ENCODE assay signal across 8 mouse cellular contexts in genomic region chr4:22497221-22498101, GRCm38 (mm10). TPM values are rescaled to one million over a fixed set of nuclear protein-coding genes. Genes with fewer than 3 reads are reported as not detected.
DNase-seq lines count a peak whose midpoint lies in the region; ATAC-seq and TF ChIP-seq lines count a peak whose summit lies in the region.

No protein-coding gene starts in this region.

- TF ChIP-seq CTCF in forebrain, postnatal 0 days (IDR thresholded peaks at IDR 0.05; ENCODE audit: low read depth) = no peak

- WGBS in forebrain, postnatal 0 days = 4% methylated on average over 34 of the region's 34 CpGs
- WGBS in limb, embryonic 14.5 days = 1% methylated on average over 34 of the region's 34 CpGs

- DNase-seq in frontal cortex, postnatal 10 days (ENCODE audit: low spot score in 2 of 2) = peak; percentile 51 to 58
- DNase-seq in ES-E14 (ENCODE audit: low read depth, low spot score) = no peak
- peak; percentile 57 for DNase-seq in forebrain, postnatal 0 days
- DNase-seq in limb, embryonic 14.5 days (ENCODE audit: low spot score) = no peak
- DNase-seq in right cerebral cortex, adult 18-20 months = peak; percentile 62
- no peak for DNase-seq in urinary bladder, postnatal 14 days (ENCODE audit: low spot score)
- no peak for DNase-seq in c-Kit-positive CD71-positive TER-119-positive erythroid progenitor cells, embryonic 14.5 days (ENCODE audit: low spot score)

- no peak for ATAC-seq in frontal cortex, adult (ENCODE audit: low TSS enrichment)
- peak; percentile 35 for ATAC-seq in forebrain, postnatal 0 days
- ATAC-seq in limb, embryonic 14.5 days (ENCODE audit: low FRiP score, low read depth) = no peak

- H3K27me3 ChIP-seq in forebrain, postnatal 0 days (ENCODE audit: insufficient read depth, low read length) = no peaks in the 10 kb centered on the region; the same call in 1 of the 2 replicates
- peaks cover 81% of the 10 kb centered on the region for H3K27me3 ChIP-seq in limb, embryonic 14.5 days (ENCODE audit: control insufficient read depth, insufficient read depth, low read length)

- peak overlapping the region; percentile 32 to 55 for H3K4me3 ChIP-seq in ES-E14 (ENCODE audit: insufficient read depth in 1 of 2, low read depth in 1 of 2, low read length in 2 of 2, poor library complexity in 1 of 2, severe bottlenecking in 1 of 2)
- H3K4me3 ChIP-seq in forebrain, postnatal 0 days (ENCODE audit: low read depth, low read length) = peak overlapping the region; percentile 50
- peak overlapping the region; percentile 27 for H3K4me3 ChIP-seq in limb, embryonic 14.5 days (replicated peaks; ENCODE audit: low read length)

- in situ Hi-C loops in ES-E14 (cut with MboI; ENCODE audit: low sequenced_read_pairs in 2 of 2, unreplicated experiment in 2 of 2) = loop anchor here in 1 of 2 experiments (10.0 kb wide), 1 partner anchor 813 kb away; the partner anchor contains the start of gene Prdm13

- no peak overlapping the region for H3K27ac ChIP-seq in ES-E14 (ENCODE audit: insufficient read depth, low read depth, low read length, poor library complexity, severe bottlenecking)
- H3K27ac ChIP-seq in forebrain, postnatal 0 days (ENCODE audit: low read depth, low read length) = peak overlapping the region; percentile 85
- no peak overlapping the region for H3K27ac ChIP-seq in limb, embryonic 14.5 days (replicated peaks; ENCODE audit: low read depth, low read length)

- no peak for TF ChIP-seq POLR2A in limb, embryonic 14.5 days (IDR thresholded peaks at IDR 0.05; ENCODE audit: borderline replicate concordance, extremely low read depth, insufficient read depth, insufficient read length)

- H3K9me3 ChIP-seq in ES-E14 (ENCODE audit: control insufficient read depth, insufficient read depth, low read depth, low read length) = no peaks in the 10 kb centered on the region
- no peaks in the 10 kb centered on the region for H3K9me3 ChIP-seq in forebrain, postnatal 0 days (ENCODE audit: low read length)
- no peaks in the 10 kb centered on the region for H3K9me3 ChIP-seq in limb, embryonic 14.5 days (ENCODE audit: control insufficient read depth, low read length)

- H3K36me3 ChIP-seq in ES-E14 (ENCODE audit: control insufficient read depth, insufficient read depth, low read length, poor library complexity, severe bottlenecking) = no peaks in the 10 kb centered on the region
- no peaks in the 10 kb centered on the region for H3K36me3 ChIP-seq in forebrain, postnatal 0 days (ENCODE audit: insufficient read depth)
- H3K36me3 ChIP-seq in limb, embryonic 14.5 days (ENCODE audit: control insufficient read depth, insufficient read depth, low read length) = no peaks in the 10 kb centered on the region

- peaks cover 0 to 5% of the 10 kb centered on the region in 2 experiments; a peak in 1 of 4 replicates for H3K4me1 ChIP-seq in ES-E14 (ENCODE audit: control insufficient read depth in 2 of 2, insufficient read depth in 2 of 2, low read length in 2 of 2, poor library complexity in 1 of 2)
- H3K4me1 ChIP-seq in forebrain, postnatal 0 days (ENCODE audit: insufficient read depth) = 0 out of 2 replicates have a peak, but pooled peaks cover 6% of the 10 kb centered on the region
- peaks cover 11% of the 10 kb centered on the region for H3K4me1 ChIP-seq in limb, embryonic 14.5 days (ENCODE audit: control insufficient read depth, insufficient read depth, low read length)

- H3K9ac ChIP-seq in ES-E14 (ENCODE audit: insufficient read depth, low read depth, low read length, poor library complexity, severe bottlenecking) = no peak overlapping the region
- H3K9ac ChIP-seq in forebrain, postnatal 0 days = peak overlapping the region; percentile 60
- no peak overlapping the region for H3K9ac ChIP-seq in limb, embryonic 14.5 days (ENCODE audit: low read depth, low read length, severe bottlenecking)

- H3K4me2 ChIP-seq in forebrain, postnatal 0 days (ENCODE audit: low read depth) = peak overlapping the region; percentile 89
- H3K4me2 ChIP-seq in limb, embryonic 14.5 days (replicated peaks; ENCODE audit: low read depth, low read length, severe bottlenecking) = peak overlapping the region; percentile 46

TF ChIP-seq in ES-E14, 5 proteins besides CTCF, POLR2A, EP300 and RAD21:
- TF ChIP-seq ZNF384 (IDR thresholded peaks at IDR 0.05; ENCODE audit: low read depth, low read length) (no peak), MAFK (IDR thresholded peaks at IDR 0.05; ENCODE audit: insufficient read depth, low read depth, low read length) (no peak), CHD2 (IDR thresholded peaks at IDR 0.05; ENCODE audit: low read depth, low read length) (no peak), ZC3H11A (IDR thresholded peaks at IDR 0.05; ENCODE audit: borderline replicate concordance, low read depth, low read length) (no peak), HCFC1 (IDR thresholded peaks at IDR 0.05; ENCODE audit: borderline replicate concordance, insufficient read depth, low read length) (no peak)

RNA-seq across cellular contexts. Expression of gene Pou3f2, which starts 9.3 kb away (rescaled TPM):
- total RNA-seq in ES-E14 (2012; rRNA removed) = 0.18 TPM in 1 of 2 replicates, not detected in the other
- total RNA-seq in forebrain, postnatal 0 days (2014; rRNA removed) = 35.2 and 35.6 TPM in 2 replicates
- polyA plus RNA-seq in forebrain, postnatal 0 days (2015; fragmentation: Nextera tagmentation; extraction: Ambion mirVana) = 11.4 and 13.7 TPM in 2 replicates
- 0.31 and 0.46 TPM in 2 replicates for polyA plus RNA-seq in limb, embryonic 14.5 days (2012; rRNA removed)
- polyA plus RNA-seq in limb, embryonic 14.5 days (2014; fragmentation: Nextera tagmentation; extraction: Ambion mirVana) = 0.26 and 0.30 TPM in 2 replicates

Comparison
In these comparisons a context has a peak if more than half of its experiments do, and no peak if none do; other contexts are left out.
1. DNase-seq: peak in frontal cortex, postnatal 10 days (2 of 2), forebrain, postnatal 0 days (single experiment) and right cerebral cortex, adult 18-20 months (single experiment); none in ES-E14 (single experiment), limb, embryonic 14.5 days (single experiment), urinary bladder, postnatal 14 days (single experiment) and c-Kit-positive CD71-positive TER-119-positive erythroid progenitor cells, embryonic 14.5 days (single experiment).
2. RNA of gene Pou3f2, which starts 9.3 kb away (total RNA-seq): 35.2 to 35.6 TPM in forebrain, postnatal 0 days; 0.18 TPM in ES-E14; every median in the first group is over 10 times any median in the second.
3. Peak in every context shown above with its lines, with median percentiles within 50 percentile points of each other: H3K4me3 ChIP-seq.